Mouse (Mus musculus): ENCODE results near the gene Camk1. TPM values are rescaled to one million over a fixed set of nuclear protein-coding genes. Genes with fewer than 3 reads are reported as not detected.

Camk1 gene
- total and polyA plus RNA-seq, 3 experiments = 7.9 to 13.3 TPM; not detected in 1

DNA sequence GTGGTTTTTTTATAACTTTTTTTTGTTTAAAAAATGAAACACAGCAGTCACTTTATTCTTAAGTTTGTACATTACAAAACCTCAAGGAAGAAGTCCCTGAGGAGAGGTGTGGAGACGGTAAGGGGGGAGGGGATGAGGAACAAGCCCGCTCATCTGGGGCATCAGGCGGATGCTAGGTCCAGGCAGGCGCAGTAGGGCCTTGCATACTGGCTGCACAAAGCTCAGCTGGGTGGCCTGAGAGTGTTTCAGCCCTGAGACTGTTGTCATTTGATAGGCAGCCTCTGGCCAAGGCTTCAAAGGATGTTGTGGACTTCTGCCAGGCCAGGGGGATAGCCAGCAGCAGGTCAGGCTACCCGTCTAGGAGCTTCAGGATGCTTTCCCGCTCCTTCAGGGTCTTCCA, 22.9 kb upstream of the Camk1 start:
- Histone ChIP-seq H3K36me3 (ENCODE audit: control insufficient read depth in 1 of 2, insufficient read depth in 2 of 2, low read length in 2 of 2) (no peaks in the 10 kb centered on the region; a peak in 1 of 4 replicates), H3K4me1 (ENCODE audit: control insufficient read depth in 1 of 2, insufficient read depth in 2 of 2, low read length in 2 of 2) (no peaks in the 10 kb centered on the region), H3K27me3 (ENCODE audit: control insufficient read depth in 1 of 2, insufficient read depth in 2 of 2, low read length in 2 of 2) (no peaks in the 10 kb centered on the region), H3K27ac (ENCODE audit: control insufficient read depth, low read depth, low read length) (no peak overlapping the region), H3K4me3 (ENCODE audit: control insufficient read depth in 1 of 2, insufficient read depth in 1 of 2, low read depth in 2 of 2, low read length in 2 of 2) (no peak overlapping the region), H3K79me2 (ENCODE audit: control insufficient read depth, insufficient read depth, low read length, poor library complexity) (no peaks in the 10 kb centered on the region), H3K9me3 (replicated peaks; ENCODE audit: insufficient read depth, low read length) (no peaks in the 10 kb centered on the region), H3K9ac (ENCODE audit: control insufficient read depth, low read depth, low read length, poor library complexity, severe bottlenecking) (no peak overlapping the region)
- DNase-seq (ENCODE audit: low read depth, low spot score) = no peak
- TF ChIP-seq MEF2A (IDR thresholded peaks at IDR 0.05; ENCODE audit: extremely low read depth, insufficient replicate concordance, low read depth, low read length, poor library complexity, severe bottlenecking) (no peak), NRF1 (IDR thresholded peaks at IDR 0.05; ENCODE audit: insufficient read depth, low read depth, low read length, poor library complexity, severe bottlenecking) (no peak), EP300 (IDR thresholded peaks at IDR 0.05; ENCODE audit: low read depth in 1 of 2, low read length in 2 of 2) (no peak), HCFC1 (IDR thresholded peaks at IDR 0.05; ENCODE audit: low read depth, low read length) (no peak), POLR2AphosphoS2 (IDR thresholded peaks at IDR 0.05; ENCODE audit: low read length) (no peak), CTCF (IDR thresholded peaks at IDR 0.05 in 2 of 3, conservative IDR thresholded peaks at IDR 0.05 in 1 of 3; ENCODE audit: control insufficient read depth in 1 of 3, insufficient read depth in 1 of 3, low read depth in 2 of 3, low read length in 3 of 3, poor library complexity in 1 of 3, severe bottlenecking in 1 of 3) (no peak), USF2 (IDR thresholded peaks at IDR 0.05; ENCODE audit: borderline replicate concordance in 1 of 2, insufficient read depth in 1 of 2, low read depth in 1 of 2, low read length in 2 of 2) (no peak), RCOR1 (IDR thresholded peaks at IDR 0.05; ENCODE audit: low read depth, low read length) (no peak), MYC (IDR thresholded peaks at IDR 0.05; ENCODE audit: low read depth, low read length) (no peak), RAD21 (IDR thresholded peaks at IDR 0.05; ENCODE audit: low read depth, low read length) (no peak), CHD1 (IDR thresholded peaks at IDR 0.05; ENCODE audit: low read depth, low read length) (no peak), ZC3H11A (IDR thresholded peaks at IDR 0.05; ENCODE audit: low read depth, low read length) (no peak), TAL1 (IDR thresholded peaks at IDR 0.05; ENCODE audit: low read length) (no peak), ETS1 (IDR thresholded peaks at IDR 0.05; ENCODE audit: low read depth, low read length) (no peak)

DNA sequence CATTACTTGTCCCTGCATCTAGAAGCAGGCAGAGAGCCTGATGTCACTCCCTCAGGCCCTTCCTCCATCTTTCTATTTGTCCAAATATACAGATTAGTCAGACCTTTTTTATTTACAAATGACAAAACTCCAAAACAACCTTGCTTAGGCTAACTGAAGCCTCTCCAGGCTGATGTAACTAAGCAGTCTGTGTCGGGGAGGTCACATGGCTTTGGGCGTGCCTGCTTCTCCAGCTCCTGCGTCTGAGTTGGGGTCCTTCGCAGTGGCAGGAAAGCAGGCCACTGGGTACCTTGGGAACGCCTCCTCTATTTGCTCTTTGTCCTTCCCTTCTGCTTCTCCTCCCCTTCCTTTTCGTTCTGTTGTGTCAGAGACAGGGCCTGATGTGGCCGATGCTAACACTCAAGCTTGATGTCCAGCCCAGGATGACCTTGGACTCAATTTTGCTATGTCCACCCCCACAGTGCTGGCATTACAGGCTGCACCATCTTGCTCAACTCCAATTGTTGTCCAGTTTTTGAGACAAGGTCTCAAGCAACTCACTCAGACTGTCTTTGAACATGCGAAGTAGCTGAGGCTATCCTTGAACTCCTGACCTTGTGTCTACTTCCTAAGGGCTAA, 20.8 kb upstream of the Camk1 start:
- Histone ChIP-seq H3K4me3 (ENCODE audit: control insufficient read depth in 1 of 2, insufficient read depth in 1 of 2, low read depth in 2 of 2, low read length in 2 of 2) (no peak overlapping the region), H3K9me3 (replicated peaks; ENCODE audit: insufficient read depth, low read length) (no peaks in the 10 kb centered on the region), H3K79me2 (ENCODE audit: control insufficient read depth, insufficient read depth, low read length, poor library complexity) (no peaks in the 10 kb centered on the region), H3K27me3 (ENCODE audit: control insufficient read depth in 1 of 2, insufficient read depth in 2 of 2, low read length in 2 of 2) (no peaks in the 10 kb centered on the region), H3K4me1 (ENCODE audit: control insufficient read depth in 1 of 2, insufficient read depth in 2 of 2, low read length in 2 of 2) (no peaks in the 10 kb centered on the region), H3K27ac (ENCODE audit: control insufficient read depth, low read depth, low read length) (no peak overlapping the region), H3K9ac (ENCODE audit: control insufficient read depth, low read depth, low read length, poor library complexity, severe bottlenecking) (no peak overlapping the region), H3K36me3 (ENCODE audit: control insufficient read depth in 1 of 2, insufficient read depth in 2 of 2, low read length in 2 of 2) (no peaks in the 10 kb centered on the region; a peak in 1 of 4 replicates)
- no peak for DNase-seq (ENCODE audit: low read depth, low spot score)
- TF ChIP-seq USF1 (IDR thresholded peaks at IDR 0.05; ENCODE audit: low read depth, low read length) (peak; percentile 36; the same call in 1 of the 2 replicates), TCF12 (IDR thresholded peaks at IDR 0.05; ENCODE audit: low read depth, low read length) (no peak)
